Mouse (Mus musculus) lung, postnatal 14 days (tissue): ENCODE results near the gene Avpr1a.

Source experiments
- DNase-seq: peaks from one replicate; pipeline ENCODE4 v3.0.0; 2021

Gene Avpr1a

GRCm38 (mm10) chr10:122447861-122448716 is at the start of gene Avpr1a:
Gene Avpr1a (plus strand): TSS chr10:122448499.
- DNase-seq, result no peak

GRCm38 (mm10) chr10:122402270-122402669 is 46.0 kb upstream of the Avpr1a start:
- no peak for DNase-seq

GRCm38 (mm10) chr10:122406333-122406732 is 42.0 kb upstream of the Avpr1a start:
- DNase-seq, result no peak

GRCm38 (mm10) chr10:122408697-122409409 is 39.4 kb upstream of the Avpr1a start:
- DNase-seq, result peak; percentile 4

- no peak for DNase-seq
Observed at GRCm38 (mm10) chr10:122410791-122411190, 37.5 kb upstream of the Avpr1a start.

DNA sequence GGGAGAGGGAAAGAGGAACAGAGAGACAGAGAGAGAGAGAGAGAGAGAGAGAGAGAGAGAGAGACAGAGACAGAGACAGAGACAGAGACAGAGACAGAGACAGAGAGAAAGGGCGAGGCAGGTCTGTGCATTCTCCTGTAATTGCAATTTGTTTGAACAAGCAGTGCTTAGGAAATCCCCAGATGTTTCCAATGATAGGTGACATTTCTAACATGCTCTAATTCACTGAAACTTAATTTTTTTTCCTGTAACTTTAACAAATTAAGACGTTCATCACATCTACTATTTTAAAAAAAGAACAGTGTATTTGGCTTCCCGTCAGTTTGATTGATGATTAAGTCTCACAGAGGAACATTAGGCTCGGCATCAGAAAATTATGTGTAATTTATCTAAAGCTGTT is 15.6 kb upstream of the Avpr1a start:
- no peak for DNase-seq

DNA sequence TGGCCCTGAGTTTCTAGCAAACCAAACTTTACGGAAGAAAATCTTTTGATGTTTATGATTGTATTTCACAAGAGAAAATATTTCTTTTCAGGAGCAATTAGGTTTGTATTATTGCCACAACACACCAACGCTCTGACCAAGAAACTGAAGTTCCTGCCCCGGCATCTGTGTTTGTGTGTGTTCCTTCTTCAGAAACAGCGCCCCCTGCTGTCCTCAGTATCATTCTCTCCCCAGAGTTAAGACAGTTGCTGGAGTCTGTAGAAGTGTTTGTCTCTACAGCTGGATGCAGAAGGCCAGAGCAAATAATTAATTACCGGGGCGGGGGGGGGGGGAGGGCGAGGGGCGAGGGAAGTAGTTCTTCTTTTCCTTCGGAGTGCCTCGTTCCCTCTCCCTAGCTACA is 1.0 kb upstream of the Avpr1a start:
- peak; percentile 88 for DNase-seq

- DNase-seq, result peak; percentile 3
Observed at GRCm38 (mm10) chr10:122448717-122449611, 665 bp downstream of the Avpr1a start.

GRCm38 (mm10) chr10:122449856-122450255 is 1.6 kb downstream of the Avpr1a start:
- no peak for DNase-seq

DNA sequence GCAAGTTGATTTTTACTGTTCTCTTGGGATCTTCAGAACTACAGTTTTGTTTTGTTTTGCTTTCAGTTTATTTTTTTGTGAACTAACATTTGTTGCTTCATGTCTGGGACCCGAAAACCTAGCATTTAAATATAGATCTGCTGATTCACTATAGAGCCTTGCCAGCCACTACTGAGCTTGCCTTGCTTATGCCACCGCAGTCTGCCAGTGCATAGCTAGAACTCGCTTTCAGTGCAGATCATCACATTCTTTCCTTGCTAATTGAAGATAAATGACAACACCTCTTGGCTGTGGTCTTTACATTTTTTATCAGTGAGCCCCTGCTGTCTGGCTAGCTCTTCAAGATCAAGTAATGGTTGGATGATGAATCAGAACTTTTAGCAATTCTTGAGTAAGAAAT is 5.2 kb downstream of the Avpr1a start:
- DNase-seq, result no peak

- no peak for DNase-seq
Observed at GRCm38 (mm10) chr10:122455793-122456192, 7.5 kb downstream of the Avpr1a start.

DNA sequence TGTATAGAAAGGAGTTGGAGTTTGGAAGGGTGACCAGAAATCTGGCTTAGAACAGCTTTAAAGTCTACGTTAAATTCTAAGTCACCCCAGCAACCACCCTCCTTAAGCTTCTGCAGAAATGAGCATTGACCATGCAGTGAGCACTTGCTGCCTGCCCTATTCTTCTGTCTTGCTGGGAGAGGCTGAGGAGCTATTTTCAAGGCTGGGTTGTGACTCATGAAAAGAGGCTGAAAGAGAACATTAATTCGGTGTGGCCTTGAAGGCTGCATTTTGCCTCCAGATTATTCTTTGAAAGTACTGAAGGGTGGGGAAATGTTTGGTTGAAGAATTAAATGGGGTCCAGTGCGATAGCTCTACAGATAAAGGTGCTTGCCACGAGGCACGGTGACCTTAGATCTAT is 28.5 kb downstream of the Avpr1a start:
- DNase-seq, result no peak

- DNase-seq, result no peak
Observed at GRCm38 (mm10) chr10:122498551-122498950, 50.3 kb downstream of the Avpr1a start.

DNA sequence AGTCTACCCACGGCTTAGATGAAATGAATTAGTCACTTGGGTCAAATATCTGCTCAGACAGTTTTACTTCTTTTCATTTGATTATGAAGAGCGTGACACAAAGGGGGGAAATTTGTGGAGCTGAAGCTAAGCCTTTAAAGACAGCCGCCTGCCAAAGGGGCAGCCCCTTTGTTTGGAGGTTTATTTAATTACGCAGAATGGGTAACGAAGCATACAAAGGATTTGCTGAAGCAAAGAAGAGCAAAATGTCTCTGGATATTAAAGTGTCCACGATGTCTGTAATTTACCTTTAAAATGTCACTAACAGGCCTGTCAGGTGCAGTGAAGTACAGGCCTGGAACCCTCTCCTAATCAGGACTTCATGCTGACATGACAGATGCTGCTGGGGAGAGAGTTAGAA is 51.0 kb downstream of the Avpr1a start:
- DNase-seq, result no peak
